Mouse (Mus musculus): ENCODE data around the gene Stk10.

Gene Stk10

DNA sequence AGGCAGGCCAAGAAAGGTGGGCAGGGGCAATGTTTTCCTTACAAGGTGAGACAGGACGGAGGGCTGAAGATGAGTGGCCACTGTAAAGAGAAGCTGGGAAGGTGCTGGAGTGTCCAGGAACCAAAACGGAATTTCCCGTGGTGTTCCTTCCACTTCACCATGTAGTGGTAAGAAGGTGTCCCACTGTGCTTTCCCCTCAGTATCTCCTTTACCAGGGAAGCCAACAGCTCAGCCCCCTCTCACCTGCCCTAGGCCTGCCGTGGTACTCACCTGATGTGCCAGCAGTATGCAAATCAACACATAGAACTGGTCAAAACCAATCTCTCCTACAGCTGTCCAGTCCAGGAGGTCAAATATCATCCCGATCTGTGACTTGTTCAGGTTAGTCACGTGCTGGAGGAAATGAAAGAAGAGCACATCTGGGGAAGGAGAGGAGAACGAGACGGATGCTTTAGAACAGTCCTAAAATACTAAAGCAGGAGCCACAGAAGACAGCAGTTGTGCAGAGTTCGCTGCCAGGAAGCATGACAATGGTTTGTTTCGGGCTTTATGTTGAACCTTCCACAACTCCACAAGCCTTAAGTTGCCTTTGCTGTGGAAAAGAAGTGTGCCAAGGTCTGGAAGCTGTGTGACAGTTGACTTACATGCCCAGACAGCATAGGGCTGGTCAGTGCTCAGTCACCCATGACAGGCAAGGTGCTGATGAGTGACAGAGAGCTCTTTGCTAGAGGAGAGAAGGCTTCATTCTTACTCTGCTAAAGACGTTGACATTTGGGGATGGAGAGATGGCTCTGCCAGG is 8.8 kb upstream of the Stk10 start:
- DNase-seq (ENCODE audit: low read depth, low spot score), result no peak

DNA sequence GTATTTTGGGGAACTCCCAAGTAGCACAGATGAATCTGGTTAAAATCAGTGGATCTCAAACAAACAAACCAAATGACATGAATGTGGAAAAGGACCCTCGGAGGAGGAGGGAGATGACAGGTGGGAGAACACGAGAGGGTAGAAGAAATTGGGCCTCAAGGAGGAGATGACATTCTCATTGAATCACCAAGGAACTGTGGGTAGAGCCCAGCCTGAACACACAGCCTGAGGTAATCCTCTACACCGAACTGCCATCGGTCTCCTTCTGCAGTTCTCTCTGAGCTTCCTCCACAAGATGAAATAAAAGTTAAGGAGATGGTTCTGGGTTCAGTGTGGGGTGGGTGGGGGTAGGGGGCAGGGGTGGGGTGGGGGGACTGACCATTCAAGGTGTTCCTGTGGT is 6.1 kb upstream of the Stk10 start:
- no peak for DNase-seq (ENCODE audit: low read depth, low spot score)

GRCm38 (mm10) chr11:32530151-32530550 is 3.0 kb upstream of the Stk10 start:
- no peak for DNase-seq (ENCODE audit: low read depth, low spot score)

DNA sequence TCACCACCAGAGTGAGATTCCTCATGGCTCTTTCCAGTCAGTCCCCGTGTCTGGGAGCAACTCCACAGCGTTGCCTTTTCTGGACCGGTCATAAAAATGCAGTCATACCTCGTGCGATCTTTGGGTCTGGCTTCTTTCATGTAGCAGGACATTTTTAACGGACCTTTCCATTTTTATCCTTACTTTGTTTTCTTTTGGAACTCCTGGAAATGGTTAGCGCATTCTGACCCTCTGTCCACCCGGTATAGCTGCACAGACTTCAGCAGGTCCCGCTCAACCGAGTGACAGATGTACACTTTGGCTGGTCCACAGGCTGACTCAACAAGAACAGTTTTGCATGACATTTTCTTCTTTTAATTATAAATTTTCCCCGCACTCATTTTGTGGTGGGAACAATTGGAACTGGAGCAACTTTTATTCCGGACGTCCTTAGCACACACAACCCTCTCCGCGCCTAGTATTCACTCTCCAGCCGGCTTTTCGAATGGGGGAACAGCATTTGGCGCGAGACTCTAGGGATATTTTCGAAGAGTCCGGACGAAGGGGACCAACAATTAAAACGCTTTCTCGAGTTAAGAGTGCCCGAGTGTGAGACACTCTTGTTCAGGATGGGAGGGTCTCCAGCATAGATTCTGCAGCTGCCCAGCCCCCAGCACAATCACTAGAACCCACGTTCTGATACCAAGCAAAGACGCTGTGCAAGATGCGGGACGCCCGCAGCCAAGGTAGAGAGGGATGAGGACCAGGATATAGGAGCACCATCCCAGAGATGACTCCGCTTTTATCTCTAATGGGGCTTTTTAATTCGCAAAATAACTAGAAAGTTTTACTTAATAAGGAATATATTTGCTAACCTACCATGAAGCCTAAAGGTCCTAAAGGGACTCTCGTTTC is 987 bp upstream of the Stk10 start, which contains the start of gene Efcab9:
Gene Efcab9 (minus strand): TSS at position 211 of the 894 bp plus-strand sequence.
- peak; percentile 41 for DNase-seq (ENCODE audit: low read depth, low spot score)

DNA sequence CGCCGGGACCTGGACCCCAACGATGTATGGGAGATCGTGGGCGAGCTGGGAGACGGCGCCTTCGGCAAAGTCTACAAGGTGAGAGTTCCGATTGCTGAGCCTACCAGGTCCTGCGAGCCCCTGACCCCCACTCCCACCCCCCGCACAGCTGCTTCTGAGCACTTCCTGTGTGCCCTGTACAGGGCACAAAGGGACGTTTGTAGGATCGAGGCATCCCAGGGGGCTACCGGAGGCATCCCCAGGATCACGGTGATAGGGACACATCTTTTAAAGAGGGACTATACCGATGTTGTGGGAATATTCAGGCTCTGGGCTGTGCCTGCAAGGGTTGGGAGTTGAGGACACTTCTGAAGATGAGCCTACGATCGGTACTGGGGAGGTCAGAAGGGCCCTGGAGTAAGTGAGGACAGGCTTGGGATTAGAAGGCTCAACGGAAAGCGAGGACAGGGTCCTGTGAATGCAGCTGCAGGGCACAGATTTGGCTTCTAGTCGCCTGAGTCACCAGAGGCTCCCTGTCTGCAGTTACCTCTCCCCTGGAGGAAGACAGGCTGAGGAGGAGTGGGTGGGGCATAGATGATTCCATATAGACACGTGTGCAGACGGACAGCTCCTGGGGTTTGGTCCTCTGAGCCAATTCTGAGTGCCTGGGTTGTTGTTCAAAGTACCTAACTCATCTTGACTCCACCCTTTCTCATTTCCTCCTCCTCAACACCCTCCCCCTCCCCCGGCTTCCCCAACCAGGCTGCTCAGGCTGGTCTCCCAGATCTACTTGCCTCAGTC is 567 bp downstream of the Stk10 start:
- peak; percentile 77 for DNase-seq (ENCODE audit: low read depth, low spot score)

DNA sequence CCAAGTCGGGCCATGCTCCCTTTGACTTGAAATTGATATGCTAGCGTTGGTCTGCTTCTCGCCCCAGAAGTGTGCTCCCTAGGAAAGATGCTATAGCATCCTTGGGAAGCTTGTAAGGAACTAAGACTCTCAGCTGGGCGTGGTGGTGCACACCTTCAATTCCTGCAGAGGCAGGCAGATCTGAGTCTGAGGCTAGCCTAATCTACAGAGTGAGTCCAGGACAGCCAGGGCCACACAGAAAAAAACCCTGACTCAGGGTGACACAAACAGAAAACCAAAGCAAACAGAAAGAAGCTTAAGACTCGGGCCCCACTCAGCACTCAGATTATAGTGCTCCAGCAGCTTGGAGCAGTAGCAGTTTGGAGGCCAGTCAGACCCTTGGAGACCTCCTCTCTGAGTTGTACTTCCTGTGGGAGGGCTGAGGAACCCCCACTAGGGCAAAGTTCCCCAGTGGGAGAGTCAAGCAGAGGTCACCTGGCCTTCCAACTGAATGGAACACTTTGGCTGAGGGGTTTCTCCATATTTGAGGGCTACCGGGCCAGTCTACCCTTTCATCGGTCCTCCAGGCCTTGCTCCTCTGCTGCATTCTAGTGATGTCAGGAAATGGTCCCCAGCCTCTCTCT is 1.5 kb downstream of the Stk10 start:
- DNase-seq (ENCODE audit: low read depth, low spot score), result no peak

- DNase-seq (ENCODE audit: low read depth, low spot score), result no peak
Observed at GRCm38 (mm10) chr11:32535646-32536045, 2.5 kb downstream of the Stk10 start.

GRCm38 (mm10) chr11:32536954-32537353 is 3.8 kb downstream of the Stk10 start:
- peak; percentile 45 for DNase-seq (ENCODE audit: low read depth, low spot score)

DNA sequence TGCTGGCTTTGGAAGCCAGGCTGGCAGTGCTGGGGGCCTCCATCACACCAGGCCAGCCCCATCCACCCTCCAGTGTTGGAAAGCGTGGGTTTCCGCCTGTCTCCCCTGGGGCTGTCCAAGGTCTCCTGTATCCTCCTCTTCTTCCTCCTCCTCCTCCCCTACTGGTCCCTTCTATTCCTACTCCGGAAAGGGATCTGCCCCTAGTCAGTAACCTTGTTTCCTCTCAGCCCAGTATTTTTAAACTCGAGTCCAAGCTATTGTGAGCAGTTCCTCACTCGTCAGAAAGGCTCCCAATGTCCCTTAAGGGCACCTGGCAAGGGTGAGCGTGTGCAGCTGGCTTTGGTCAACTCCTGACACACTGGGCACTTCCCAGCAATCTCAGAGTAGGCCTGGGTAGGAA is 5.3 kb downstream of the Stk10 start:
- DNase-seq (ENCODE audit: low read depth, low spot score), result no peak

- DNase-seq (ENCODE audit: low read depth, low spot score), result no peak
Observed at GRCm38 (mm10) chr11:32538846-32539245, 5.7 kb downstream of the Stk10 start.

DNA sequence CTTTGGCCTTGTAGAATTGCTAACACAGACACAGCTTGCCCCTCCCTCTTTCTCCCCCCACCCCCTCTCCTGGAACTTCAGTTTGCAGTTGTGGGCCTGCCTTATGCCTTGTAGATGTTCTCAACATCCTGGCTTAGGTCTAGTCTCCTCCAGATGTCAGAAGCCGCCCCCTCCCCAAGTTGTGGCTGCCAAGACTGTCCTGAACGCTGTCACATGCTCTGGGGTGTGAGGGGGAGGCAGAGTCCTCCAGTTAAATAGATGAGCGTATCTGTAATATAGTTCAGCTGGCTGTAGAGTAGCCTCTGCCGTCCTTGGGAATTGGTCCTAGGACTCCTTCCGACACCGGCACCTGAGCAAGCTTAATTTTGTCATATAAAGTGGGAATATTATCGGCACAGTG is 6.6 kb downstream of the Stk10 start:
- DNase-seq (ENCODE audit: low read depth, low spot score), result no peak

- DNase-seq (ENCODE audit: low read depth, low spot score), result no peak
Observed at GRCm38 (mm10) chr11:32540463-32540862, 7.4 kb downstream of the Stk10 start.

DNA sequence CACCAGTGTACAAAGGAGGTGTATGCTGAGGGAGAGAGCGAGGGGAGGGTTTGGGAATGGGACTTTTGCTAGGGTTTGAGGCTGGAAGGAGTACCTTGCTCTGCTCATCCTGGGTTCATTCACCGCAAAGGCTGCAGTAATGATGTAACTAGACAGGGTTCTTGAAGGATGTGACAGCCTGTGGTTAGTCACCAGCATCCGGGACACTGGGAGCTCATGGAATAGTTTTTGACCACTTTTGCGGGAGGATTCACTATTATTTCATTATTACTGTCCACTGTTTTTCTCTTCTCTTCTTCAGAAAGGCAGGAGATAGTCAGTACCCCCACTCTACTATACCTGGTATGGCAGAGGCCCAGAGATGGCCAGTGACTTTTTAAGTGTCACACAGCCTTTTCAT is 9.1 kb downstream of the Stk10 start:
- DNase-seq (ENCODE audit: low read depth, low spot score), result no peak

DNA sequence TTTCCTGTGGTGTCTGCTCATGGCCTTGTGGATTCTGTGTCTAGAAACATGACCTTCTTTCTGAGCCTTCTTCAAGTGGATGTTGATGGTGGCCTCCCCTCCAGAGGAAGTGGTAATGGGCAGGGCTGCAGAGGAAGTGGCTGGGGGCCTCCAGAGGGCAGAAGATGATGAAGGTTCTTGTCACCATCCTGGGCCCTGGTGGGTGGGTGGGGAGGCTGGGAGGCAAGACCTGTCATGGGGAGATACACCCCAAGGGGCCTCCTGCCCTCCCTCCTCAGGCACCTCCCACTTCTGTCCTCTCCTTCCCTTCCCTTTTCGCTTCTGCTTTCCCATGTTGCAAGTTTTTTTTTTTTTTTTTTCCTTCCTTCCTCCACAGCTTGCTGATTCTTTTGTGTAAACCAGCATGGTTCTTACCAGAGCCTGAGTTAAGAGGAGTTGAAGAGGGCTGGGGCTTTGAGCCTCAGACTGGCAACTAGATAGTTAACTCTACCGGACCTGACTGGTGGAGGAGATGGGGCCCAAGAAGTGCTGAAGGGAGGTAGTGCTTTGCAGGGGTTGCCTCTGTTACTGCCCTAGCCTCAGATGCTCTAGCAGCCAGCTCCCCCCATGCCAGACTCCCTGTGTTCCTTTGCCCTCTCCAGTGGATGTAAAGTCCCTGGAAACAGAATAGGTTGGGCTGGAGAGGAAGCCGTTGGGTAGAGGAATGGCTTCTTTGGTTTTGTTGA is 9.7 kb downstream of the Stk10 start:
- no peak for DNase-seq (ENCODE audit: low read depth, low spot score)

- no peak for DNase-seq (ENCODE audit: low read depth, low spot score)
Observed at GRCm38 (mm10) chr11:32544041-32544440, 10.9 kb downstream of the Stk10 start.

DNA sequence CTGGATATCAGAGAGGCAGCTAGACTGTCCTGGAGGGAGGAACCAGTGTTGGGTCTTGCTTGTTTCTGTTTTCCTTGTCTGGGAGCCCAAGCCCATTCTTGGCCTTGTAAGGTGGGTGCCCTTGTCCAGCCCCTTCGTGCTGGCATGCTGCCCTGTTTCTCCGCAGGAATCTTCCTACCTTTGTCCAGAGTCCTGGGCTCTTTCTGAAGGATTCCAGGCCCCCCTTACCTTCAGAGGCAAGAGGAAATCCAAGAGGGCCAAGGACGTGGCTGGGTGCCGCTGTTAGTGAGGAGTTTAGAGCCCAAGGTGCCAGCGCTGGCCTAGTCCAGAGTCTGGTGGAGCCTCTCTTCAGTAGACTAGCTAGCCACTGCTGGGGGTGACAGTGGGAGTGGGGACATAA is 11.4 kb downstream of the Stk10 start:
- DNase-seq (ENCODE audit: low read depth, low spot score), result no peak

- DNase-seq (ENCODE audit: low read depth, low spot score), result no peak
Observed at GRCm38 (mm10) chr11:32545605-32546004, 12.5 kb downstream of the Stk10 start.

GRCm38 (mm10) chr11:32546483-32546882 is 13.4 kb downstream of the Stk10 start:
- DNase-seq (ENCODE audit: low read depth, low spot score), result no peak

GRCm38 (mm10) chr11:32547391-32547947 is 14.4 kb downstream of the Stk10 start:
- DNase-seq (ENCODE audit: low read depth, low spot score), result no peak

DNA sequence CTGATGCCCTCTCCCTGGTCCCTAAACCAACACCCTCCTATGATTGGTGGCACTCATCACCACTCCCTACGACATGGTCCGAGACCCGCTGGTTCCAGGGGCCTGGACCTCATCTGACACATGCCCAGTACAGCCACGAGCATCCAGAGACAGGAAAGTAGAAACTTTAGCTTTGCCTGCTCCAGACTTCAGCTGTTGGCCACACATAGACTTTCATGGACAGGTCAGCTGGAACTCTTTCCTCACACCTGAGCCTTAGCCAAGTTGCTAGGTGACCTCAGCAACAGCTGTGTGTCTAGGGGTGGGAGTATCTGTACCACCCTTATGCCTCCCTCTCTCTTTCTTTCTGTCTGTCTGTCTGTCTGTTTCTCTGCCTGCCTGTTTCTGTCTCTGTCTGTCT is 15.1 kb downstream of the Stk10 start:
- no peak for DNase-seq (ENCODE audit: low read depth, low spot score)
